Mouse (Mus musculus) forebrain, embryonic 13.5 days (tissue): ENCODE results near the gene Grifin. TPM values are rescaled to one million over a fixed set of nuclear protein-coding genes. Genes with fewer than 3 reads are reported as not detected.

Source experiments
- ATAC-seq: fragments of 200-750 bp; cut with Nextera tagmentation; 2 replicates; pipeline ENCODE4 v1.8.0; 2017
- H3K27ac ChIP-seq: fragments of 300-500 bp; sonication (generic); 2 replicates; pipeline ENCODE4 v1.5.1; 2015; ENCODE audit warnings: inconsistent platforms, mild to moderate bottlenecking, moderate library complexity
- H3K27me3 ChIP-seq: fragments of 300-500 bp; sonication (generic); 2 replicates; pipeline ENCODE4 v1.6.1; 2015; ENCODE audit warnings: mild to moderate bottlenecking, inconsistent platforms
- H3K36me3 ChIP-seq: fragments of 300-500 bp; sonication (generic); 2 replicates; pipeline ENCODE4 v1.6.1; 2015; ENCODE audit warnings: mild to moderate bottlenecking, inconsistent platforms; ENCODE audit not compliant: poor library complexity, severe bottlenecking
- H3K4me1 ChIP-seq: fragments of 300-500 bp; sonication (generic); 2 replicates; pipeline ENCODE4 v1.6.1; 2015; ENCODE audit warnings: inconsistent platforms
- H3K4me2 ChIP-seq: fragments of 300-500 bp; sonication (generic); 2 replicates; pipeline ENCODE4 v1.6.1; 2015; ENCODE audit warnings: inconsistent platforms, mild to moderate bottlenecking, moderate library complexity
- H3K4me3 ChIP-seq: fragments of 300-500 bp; sonication (generic); 2 replicates; pipeline ENCODE4 v1.5.1; 2015; ENCODE audit warnings: mild to moderate bottlenecking, inconsistent platforms
- H3K9ac ChIP-seq: fragments of 300-500 bp; sonication (generic); 2 replicates; pipeline ENCODE4 v1.6.1; 2015; ENCODE audit warnings: mild to moderate bottlenecking, inconsistent platforms
- H3K9me3 ChIP-seq: fragments of 300-500 bp; sonication (generic); replicated peaks from 2 replicates; pipeline ENCODE4 v1.6.1; 2016; ENCODE audit warnings: inconsistent platforms
- WGBS: fragments of 180-500 bp; shearing (Covaris S2); methylation state at CpG from one replicate; pipeline ENCODE4 v1.1.7; 2015; 5-methylcytosine and 5-hydroxymethylcytosine counted together
- polyA plus RNA-seq: library from polyadenylated mRNA; unstranded; fragments of >200 nt; fragmentation: Nextera tagmentation; extraction: Ambion mirVana; gene quantifications from 2 replicates; pipeline ENCODE4 v1.2.1, GENCODE M21; 2015

Gene Grifin
- polyA plus RNA-seq, 1 experiment from 2014 or later = 0.49 TPM

DNA sequence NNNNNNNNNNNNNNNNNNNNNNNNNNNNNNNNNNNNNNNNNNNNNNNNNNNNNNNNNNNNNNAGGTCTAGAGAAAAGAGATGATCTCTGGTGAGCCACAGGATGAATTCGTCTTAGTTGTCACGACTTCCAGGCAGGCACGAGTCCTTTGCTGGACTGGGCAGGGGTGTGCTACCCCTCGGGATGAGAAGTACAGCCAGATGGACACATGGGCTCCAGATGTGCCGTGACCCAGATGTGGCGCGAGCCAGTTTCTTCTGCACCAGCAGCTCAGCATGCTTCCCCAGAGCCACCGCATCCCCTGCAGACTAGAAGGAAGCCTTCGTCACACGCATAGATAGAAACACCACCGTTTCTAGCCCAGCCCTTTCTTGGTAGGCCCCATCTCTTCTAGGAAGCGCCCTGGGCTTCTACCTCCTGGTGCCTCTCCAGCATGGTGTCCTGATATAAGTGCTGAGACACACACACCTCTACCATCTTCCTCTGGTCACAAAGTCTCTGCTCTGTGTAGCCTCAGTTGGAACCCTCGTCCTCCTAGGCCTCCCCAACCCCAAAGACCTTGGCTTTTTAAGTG, 26.7 kb downstream of the Grifin start:
- Histone ChIP-seq H3K9ac (no peak overlapping the region), H3K4me1 (peaks cover 15% of the 10 kb centered on the region), H3K27me3 (0 out of 2 replicates have a peak, but pooled peaks cover 4% of the 10 kb centered on the region), H3K9me3 (no peaks in the 10 kb centered on the region), H3K27ac (no peak overlapping the region), H3K4me2 (no peak overlapping the region), H3K4me3 (no peak overlapping the region), H3K36me3 (no peaks in the 10 kb centered on the region)
- no peak for ATAC-seq
- WGBS = 82% methylated on average over 13 of the region's 13 CpGs

DNA sequence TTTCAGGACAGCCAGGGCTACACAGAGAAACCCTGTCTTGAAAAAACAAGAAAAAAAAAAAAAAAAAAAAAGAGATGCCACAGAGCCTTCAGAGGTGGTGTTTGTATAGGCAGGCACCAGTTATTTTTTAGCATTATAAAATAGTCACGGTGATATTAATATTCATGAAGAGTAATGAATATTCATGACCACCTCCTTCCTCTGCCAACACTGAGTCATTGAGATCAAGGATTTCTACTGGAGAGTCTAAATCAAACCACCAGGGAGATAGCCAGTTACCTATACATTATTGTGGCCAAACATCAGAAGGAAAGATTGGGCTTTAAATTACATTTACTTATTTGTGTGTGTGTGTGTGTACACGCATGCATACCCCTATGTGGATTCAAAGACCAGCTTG, 38.1 kb downstream of the Grifin start:
- no peak for ATAC-seq
- WGBS = 75% methylated on average over 2 of the region's 2 CpGs

GRCm38 (mm10) chr5:140521196-140521595, 43.7 kb downstream of the Grifin start:
- Histone ChIP-seq H3K4me3 (no peak overlapping the region), H3K36me3 (peaks cover 24% of the 10 kb centered on the region), H3K27me3 (no peaks in the 10 kb centered on the region), H3K9me3 (no peaks in the 10 kb centered on the region), H3K9ac (no peak overlapping the region), H3K4me1 (no peaks in the 10 kb centered on the region), H3K4me2 (no peak overlapping the region), H3K27ac (no peak overlapping the region)
- WGBS = 90% methylated on average over 1 of the region's 1 CpGs
- ATAC-seq = no peak

More for the DNA sequence above, 38.1 kb downstream of the Grifin start:
- no peak overlapping the region for H3K9ac ChIP-seq
- no peak overlapping the region for H3K27ac ChIP-seq
- H3K36me3 ChIP-seq = peaks cover 33% of the 10 kb centered on the region
- H3K4me1 ChIP-seq = no peaks in the 10 kb centered on the region
- H3K9me3 ChIP-seq = no peaks in the 10 kb centered on the region
- H3K4me2 ChIP-seq = no peak overlapping the region
- no peaks in the 10 kb centered on the region for H3K27me3 ChIP-seq
- no peak overlapping the region for H3K4me3 ChIP-seq

- no peak overlapping the region for H3K27ac ChIP-seq
- H3K27me3 ChIP-seq = no peaks in the 10 kb centered on the region
- WGBS = 85% methylated on average over 4 of the region's 4 CpGs
- no peaks in the 10 kb centered on the region for H3K9me3 ChIP-seq
- no peaks in the 10 kb centered on the region for H3K36me3 ChIP-seq
- H3K4me1 ChIP-seq = 0 out of 2 replicates have a peak, but pooled peaks cover 6% of the 10 kb centered on the region
- ATAC-seq = no peak
- no peak overlapping the region for H3K4me2 ChIP-seq
- H3K9ac ChIP-seq = no peak overlapping the region
- H3K4me3 ChIP-seq = no peak overlapping the region
Measured at GRCm38 (mm10) chr5:140517921-140518230, 47.0 kb downstream of the Grifin start.

DNA sequence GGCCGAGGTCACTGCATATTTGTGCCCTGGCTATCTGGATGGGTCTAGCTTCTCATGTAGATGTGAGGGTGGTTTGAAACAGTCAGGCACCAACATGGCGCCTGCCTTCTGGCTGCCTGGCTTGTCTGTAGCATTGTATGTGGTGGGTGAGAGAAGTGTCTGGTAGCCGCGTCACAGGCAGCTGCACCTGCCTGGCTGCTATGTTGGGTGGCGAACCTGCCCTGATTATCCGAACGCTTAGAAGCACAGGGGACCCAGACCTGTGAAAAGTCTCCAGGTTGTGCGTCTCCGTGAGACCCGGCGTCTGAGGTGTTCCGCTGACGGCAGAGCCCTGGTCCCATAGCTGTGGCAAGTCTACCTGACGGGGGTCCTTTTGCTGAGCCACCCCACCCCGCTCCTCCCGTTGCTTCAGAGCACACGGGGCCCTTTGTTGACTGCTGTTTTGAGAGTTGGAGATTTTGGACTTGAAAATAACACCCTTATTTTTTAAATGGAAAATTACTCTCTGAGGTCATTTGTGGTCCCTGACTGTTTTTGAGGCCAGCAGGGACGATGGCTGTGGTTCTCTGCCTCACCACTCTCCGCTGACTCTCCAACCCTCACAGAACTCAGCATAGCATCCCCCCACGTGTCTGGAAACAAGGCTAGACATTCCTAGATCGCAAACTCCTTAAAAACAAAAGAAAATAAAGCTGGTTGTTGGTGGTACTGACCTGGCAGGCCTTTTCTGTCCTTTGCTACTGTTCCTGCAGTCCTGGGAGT, 47.5 kb downstream of the Grifin start:
- H3K9me3 ChIP-seq = no peaks in the 10 kb centered on the region
- ATAC-seq = no peak
- H3K27ac ChIP-seq = no peak overlapping the region
- WGBS = 91% methylated on average over 21 of the region's 21 CpGs
- no peaks in the 10 kb centered on the region for H3K36me3 ChIP-seq
- H3K9ac ChIP-seq = no peak overlapping the region
- H3K4me2 ChIP-seq = no peak overlapping the region
- H3K27me3 ChIP-seq = no peaks in the 10 kb centered on the region
- H3K4me3 ChIP-seq = no peak overlapping the region
- 0 out of 2 replicates have a peak, but pooled peaks cover 6% of the 10 kb centered on the region for H3K4me1 ChIP-seq

DNA sequence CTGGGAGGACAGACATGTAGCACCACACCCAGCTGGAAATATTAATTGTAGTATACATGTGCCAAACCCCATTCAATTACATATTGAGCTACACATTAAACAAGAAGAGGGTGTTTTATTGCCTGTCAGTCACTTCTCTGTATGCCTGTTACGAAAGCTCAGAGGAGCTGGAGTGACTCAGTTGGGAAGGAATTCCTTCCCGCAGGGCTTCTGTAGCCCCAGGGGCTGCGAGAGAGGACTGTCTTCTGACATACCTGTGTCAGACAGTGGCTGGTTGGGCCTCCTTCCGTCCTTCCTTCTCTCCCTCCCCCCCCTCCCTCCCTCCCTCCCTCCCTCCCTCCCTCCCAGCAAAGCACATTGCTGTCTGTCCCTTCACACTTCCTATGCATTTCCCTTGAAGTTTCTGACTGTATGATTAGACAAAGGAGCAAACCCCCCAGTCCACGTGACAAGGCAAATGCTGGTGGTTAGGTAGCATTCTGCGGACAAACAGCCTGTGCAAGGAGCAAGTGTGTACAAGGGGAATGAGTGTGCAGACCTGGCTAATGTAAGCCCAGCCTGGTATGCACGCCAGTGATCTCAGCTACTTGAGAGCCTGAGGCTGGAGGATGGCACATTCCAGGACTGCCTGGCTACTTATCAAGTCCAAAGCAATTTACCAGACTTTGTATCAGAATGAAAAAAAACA, 49.9 kb downstream of the Grifin start:
- H3K4me1 ChIP-seq = peaks cover 17% of the 10 kb centered on the region
- no peaks in the 10 kb centered on the region for H3K9me3 ChIP-seq
- H3K27me3 ChIP-seq = no peaks in the 10 kb centered on the region
- ATAC-seq = no peak
- no peak overlapping the region for H3K9ac ChIP-seq
- H3K36me3 ChIP-seq = no peaks in the 10 kb centered on the region
- 62% methylated on average over 7 of the region's 7 CpGs for WGBS
- no peak overlapping the region for H3K4me2 ChIP-seq
- peak overlapping the region; percentile 25; the same call in 1 of the 2 replicates for H3K27ac ChIP-seq
- no peak overlapping the region for H3K4me3 ChIP-seq

- Histone ChIP-seq H3K27ac (0 out of 2 replicates have a peak overlapping the region, but pooled peaks have one; percentile 19), H3K4me1 (peaks cover 27% of the 10 kb centered on the region), H3K36me3 (no peaks in the 10 kb centered on the region), H3K27me3 (no peaks in the 10 kb centered on the region), H3K4me2 (no peak overlapping the region), H3K9me3 (no peaks in the 10 kb centered on the region), H3K9ac (no peak overlapping the region), H3K4me3 (no peak overlapping the region)
- WGBS = 80% methylated on average over 8 of the region's 8 CpGs
- no peak for ATAC-seq
Measured at GRCm38 (mm10) chr5:140513921-140514320, 51.0 kb downstream of the Grifin start.

Other genes starting within 250 kb of the Grifin start
- gene Mad1l1, start 243.5 kb downstream of the Grifin start, polyA plus RNA-seq = 43.1 and 44.5 TPM in 2 replicates
- 35.7 and 37.8 TPM in 2 replicates for gene Nudt1, start 243.4 kb downstream of the Grifin start, polyA plus RNA-seq
- gene Mrm2, start 233.2 kb downstream of the Grifin start, polyA plus RNA-seq = 20.8 and 21.8 TPM in 2 replicates
- gene Snx8, start 175.8 kb downstream of the Grifin start, polyA plus RNA-seq = 17.6 and 20.6 TPM in 2 replicates
- gene Eif3b, start 145.7 kb downstream of the Grifin start, polyA plus RNA-seq = 84.0 and 95.0 TPM in 2 replicates
- not detected in 2 replicates for gene Gm4869, start 119.4 kb downstream of the Grifin start, polyA plus RNA-seq
- 8.8 and 11.1 TPM in 2 replicates for gene Chst12, start 59.5 kb downstream of the Grifin start, polyA plus RNA-seq
- 28.8 and 31.8 TPM in 2 replicates for gene Lfng, start 42.2 kb upstream of the Grifin start, polyA plus RNA-seq
- 59.3 and 63.4 TPM in 2 replicates for gene Ttyh3, start 84.0 kb upstream of the Grifin start, polyA plus RNA-seq
- gene Iqce, start 137.3 kb upstream of the Grifin start, polyA plus RNA-seq = 20.1 and 27.6 TPM in 2 replicates
- 21.2 and 25.1 TPM in 2 replicates for gene Brat1, start 139.9 kb upstream of the Grifin start, polyA plus RNA-seq
- gene Amz1, start 159.1 kb upstream of the Grifin start, polyA plus RNA-seq = 2.7 and 3.3 TPM in 2 replicates